Mouse (Mus musculus) lung, adult 2 months (tissue): ENCODE data around the gene Ptprz1. TPM values are rescaled to one million over a fixed set of nuclear protein-coding genes. Genes with fewer than 3 reads are reported as not detected.

ENCODE experiments used
- DNase-seq: peaks from one replicate; pipeline ENCODE4 v3.0.0; 2022
- H3K4me1 ChIP-seq: fragments of 200-500 bp; 2 replicates; pipeline ENCODE4 v1.6.1; 2011; ENCODE audit warnings: low read length; ENCODE audit not compliant: control insufficient read depth, insufficient read depth
- H3K4me3 ChIP-seq: fragments of 200-500 bp; replicated peaks from 2 replicates; pipeline ENCODE3; 2011; ENCODE audit warnings: low read depth, mild to moderate bottlenecking, control low read depth, low read length; ENCODE audit errors: extremely low read depth
- CTCF ChIP-seq: fragments of 200-500 bp; IDR thresholded peaks from 2 replicates; pipeline ENCODE4 v1.5.1; 2011; ENCODE audit warnings: mild to moderate bottlenecking, low read length, control low read depth; ENCODE audit not compliant: insufficient read depth
- POLR2A ChIP-seq: fragments of 200-500 bp; IDR thresholded peaks from 2 replicates; pipeline ENCODE4 v1.6.1; 2011; ENCODE audit warnings: low read depth, mild to moderate bottlenecking, control low read depth, low read length, borderline replicate concordance; ENCODE audit errors: extremely low read depth
- WGBS: fragments of 180-500 bp; shearing (Covaris S2); methylation state at CpG from one replicate; pipeline ENCODE4 v1.1.7; 2018; 5-methylcytosine and 5-hydroxymethylcytosine counted together
- polyA plus RNA-seq: library from polyadenylated mRNA; depleted of rRNA; stranded (reverse); fragments of >200 nt; gene quantifications from 2 replicates; pipeline ENCODE4 v1.2.3, GENCODE M21; 2012; rRNA removed

Gene Ptprz1
- polyA plus RNA-seq, result 1.1 and 1.8 TPM in 2 replicates

- no peaks in the 10 kb centered on the region for H3K4me1 ChIP-seq
- 4% methylated on average over 44 of the region's 44 CpGs for WGBS
- H3K4me3 ChIP-seq, result no peak within 1 kb of the TSS
- TF ChIP-seq CTCF (no peak), POLR2A (no peak)
- DNase-seq, result no peak
Observed at GRCm38 (mm10) chr6:22874781-22875613, at the start of gene Ptprz1. Gene Ptprz1, plus strand, starts transcription at chr6:22875502.

- WGBS, result 46% methylated on average over 7 of the region's 7 CpGs
Observed at GRCm38 (mm10) chr6:22833637-22834036, 41.7 kb upstream of the Ptprz1 start.

GRCm38 (mm10) chr6:22834100-22834970 is 41.0 kb upstream of the Ptprz1 start:
- Histone ChIP-seq H3K4me1 (no peaks in the 10 kb centered on the region), H3K4me3 (no peak overlapping the region)
- WGBS, result 79% methylated on average over 19 of the region's 19 CpGs
- TF ChIP-seq CTCF (no peak), POLR2A (no peak)
- no peak for DNase-seq

More at GRCm38 (mm10) chr6:22833637-22834036, 41.7 kb upstream of the Ptprz1 start:
- TF ChIP-seq POLR2A (no peak), CTCF (no peak)
- DNase-seq, result no peak
- Histone ChIP-seq H3K4me1 (no peaks in the 10 kb centered on the region), H3K4me3 (no peak overlapping the region)

GRCm38 (mm10) chr6:22875614-22876541 is 576 bp downstream of the Ptprz1 start:
- DNase-seq, result no peak
- WGBS, result 4% methylated on average over 45 of the region's 45 CpGs
- TF ChIP-seq CTCF, result no peak
- TF ChIP-seq POLR2A, result no peak
- H3K4me1 ChIP-seq, result no peaks in the 10 kb centered on the region
- H3K4me3 ChIP-seq, result no peak overlapping the region

- no peaks in the 10 kb centered on the region for H3K4me1 ChIP-seq
- 69% methylated on average over 6 of the region's 6 CpGs for WGBS
- no peak for DNase-seq
- TF ChIP-seq POLR2A (no peak), CTCF (no peak)
- no peak overlapping the region for H3K4me3 ChIP-seq
Observed at GRCm38 (mm10) chr6:22887978-22888377, 12.7 kb downstream of the Ptprz1 start.

- 89% methylated on average over 8 of the region's 8 CpGs for WGBS
- Histone ChIP-seq H3K4me3 (no peak overlapping the region), H3K4me1 (no peaks in the 10 kb centered on the region)
- no peak for DNase-seq
- no peak for TF ChIP-seq POLR2A
- no peak for TF ChIP-seq CTCF
Observed at GRCm38 (mm10) chr6:22889333-22889732, 14.0 kb downstream of the Ptprz1 start.

GRCm38 (mm10) chr6:22901983-22902382 is 26.7 kb downstream of the Ptprz1 start:
- Histone ChIP-seq H3K4me1 (no peaks in the 10 kb centered on the region), H3K4me3 (no peak overlapping the region)
- TF ChIP-seq POLR2A, result no peak
- 51% methylated on average over 3 of the region's 3 CpGs for WGBS
- no peak for DNase-seq

- no peaks in the 10 kb centered on the region for H3K4me1 ChIP-seq
- no peak overlapping the region for H3K4me3 ChIP-seq
- no peak for TF ChIP-seq POLR2A
- no peak for TF ChIP-seq CTCF
- DNase-seq, result no peak
- 72% methylated on average over 6 of the region's 6 CpGs for WGBS
Observed at GRCm38 (mm10) chr6:22908510-22909256, 33.4 kb downstream of the Ptprz1 start.
